Mouse (Mus musculus) gastrocnemius, adult 2 months (tissue): ENCODE measurements around the gene Gcc2. TPM values are rescaled to one million over a fixed set of nuclear protein-coding genes. Genes with fewer than 3 reads are reported as not detected.

Experiments used
- DNase-seq: peaks from one replicate; pipeline ENCODE4 v3.0.0; 2022
- H3K27ac ChIP-seq: fragments of 200-600 bp; 2 replicates; pipeline ENCODE4 v1.8.1; 2022; ENCODE audit warnings: mild to moderate bottlenecking
- H3K4me3 ChIP-seq: fragments of 200-600 bp; 2 replicates; pipeline ENCODE4 v1.8.1; 2022; ENCODE audit warnings: mild to moderate bottlenecking, moderate library complexity
- CTCF ChIP-seq: fragments of 200-600 bp; IDR thresholded peaks from 2 replicates; pipeline ENCODE4 v1.8.1; 2022; ENCODE audit warnings: antibody characterized with exemption, mild to moderate bottlenecking, moderate library complexity
- intact Hi-C: fragments of 180-260 bp; cut with DNase I; formaldehyde crosslinking; loops from one replicate; pipeline ENCODE4 v1.15.1; 2025
- total RNA-seq, 2 experiments: library from RNA; stranded (reverse); gene quantifications; 2 replicates each; pipeline ENCODE4 v1.2.3; 2021

Gcc2 gene
- total RNA-seq, 2 experiments from 2014 or later: 21.0 to 24.5 TPM

DNA sequence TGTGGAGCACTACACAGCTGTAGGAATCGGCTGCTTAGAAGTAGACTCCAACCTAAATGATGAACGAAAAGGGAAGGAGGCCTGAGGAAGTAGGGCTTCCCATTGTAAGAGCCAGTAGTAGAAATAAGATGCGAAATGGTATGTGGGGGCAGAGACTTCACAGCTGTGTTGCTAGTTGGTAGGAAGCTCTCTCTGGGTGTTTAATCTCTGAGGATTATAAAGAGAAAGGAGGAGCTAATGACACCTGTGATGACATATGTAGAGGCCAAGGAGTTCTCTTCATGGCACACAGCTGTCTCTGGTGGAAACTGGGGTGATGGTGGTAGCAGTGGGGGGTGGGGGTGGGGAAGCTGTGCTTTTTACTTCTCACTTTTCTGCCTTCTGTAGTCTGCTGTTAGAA lies 95.3 kb downstream of the Gcc2 start:
- Histone ChIP-seq H3K4me3 (no peak overlapping the region), H3K27ac (no peak overlapping the region)
- no peak for DNase-seq
- no peak for TF ChIP-seq CTCF
- intact Hi-C loops: no loop called here

DNA sequence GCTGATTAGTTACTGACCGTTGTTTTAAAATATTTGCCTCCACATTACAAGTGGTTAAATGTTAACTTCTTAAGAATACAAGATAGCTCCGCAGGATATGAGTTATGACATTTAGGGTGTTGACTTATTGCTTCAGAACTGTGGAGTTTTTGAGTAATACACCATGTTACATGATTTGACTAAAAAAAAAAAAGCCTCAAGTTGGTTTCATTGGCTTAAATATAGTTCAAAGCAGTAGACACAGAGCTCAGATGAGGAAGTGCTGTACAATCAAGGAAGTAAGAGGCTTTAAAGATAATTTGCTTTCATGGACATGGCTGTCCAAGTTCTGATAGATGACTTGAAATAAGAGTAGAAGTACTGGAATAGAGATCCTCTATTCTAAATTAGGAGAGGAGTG lies 96.4 kb downstream of the Gcc2 start:
- intact Hi-C loops: no loop called here

DNA sequence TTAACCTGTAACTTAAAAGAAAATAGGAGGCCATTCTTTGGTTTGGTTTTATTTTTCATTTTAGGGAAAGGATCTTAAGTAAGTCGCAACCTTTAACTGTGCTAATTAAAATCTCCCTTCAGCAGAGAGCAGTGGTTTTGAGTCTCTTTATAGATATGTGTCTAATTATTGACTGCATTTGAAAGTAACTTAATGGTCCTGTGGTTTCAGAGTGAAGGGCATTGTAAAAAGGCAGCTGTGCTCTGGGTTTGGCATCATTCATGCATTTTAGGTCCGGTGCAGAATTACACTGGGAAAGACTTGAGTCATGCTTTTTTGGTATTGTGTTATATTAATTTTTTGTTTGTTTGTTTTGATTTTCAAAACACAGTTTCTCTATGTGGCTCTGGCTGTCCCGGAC lies 97.1 kb downstream of the Gcc2 start:
- no peak overlapping the region for H3K27ac ChIP-seq

More for the DNA sequence above, 96.4 kb downstream of the Gcc2 start:
- no peak for TF ChIP-seq CTCF
- DNase-seq: no peak
- peak overlapping the region; percentile 13; the same call in 1 of the 2 replicates for H3K27ac ChIP-seq
- H3K4me3 ChIP-seq: no peak overlapping the region

DNA sequence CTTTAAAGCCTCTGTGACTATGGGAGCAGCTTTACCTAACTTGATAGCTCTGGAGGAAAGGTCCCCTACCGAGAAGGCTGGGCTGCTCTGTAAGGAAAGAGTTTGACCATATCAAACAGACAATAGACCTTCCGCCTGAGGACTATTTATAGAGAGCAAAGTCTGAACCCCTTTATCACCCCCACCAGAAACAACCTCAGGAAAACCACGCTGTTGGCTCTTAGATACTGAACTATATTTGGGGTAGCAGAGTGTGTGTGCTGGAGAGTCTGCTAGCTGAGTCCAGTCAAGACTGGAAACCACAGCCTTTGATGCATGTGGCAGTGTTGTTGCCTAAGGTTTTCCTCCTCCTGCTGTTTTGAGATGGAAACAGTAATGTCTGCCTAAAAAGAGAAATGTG lies 99.3 kb downstream of the Gcc2 start:
- no peak for TF ChIP-seq CTCF
- intact Hi-C loops: no loop called here
- Histone ChIP-seq H3K4me3 (no peak overlapping the region), H3K27ac (no peak overlapping the region)
- no peak for DNase-seq

More for the DNA sequence above, 97.1 kb downstream of the Gcc2 start:
- TF ChIP-seq CTCF: no peak
- intact Hi-C loops: no loop called here
- no peak for DNase-seq
- no peak overlapping the region for H3K4me3 ChIP-seq

Other genes starting within 250 kb of the Gcc2 start
- not detected for gene AW822073, start 30.6 kb upstream of the Gcc2 start, total RNA-seq
- not detected for gene Duxf3, start 22.8 kb upstream of the Gcc2 start, total RNA-seq
- gene Gm4981, start 18.8 kb upstream of the Gcc2 start, total RNA-seq: not detected
- 10 to 100 TPM; 36.1 to 54.7 TPM for gene Lims1, start 68.0 kb downstream of the Gcc2 start, total RNA-seq
- gene Ranbp2, start 191.4 kb downstream of the Gcc2 start, total RNA-seq: 10 to 100 TPM; 48.5 to 48.9 TPM
- gene Ccdc138, start 242.5 kb downstream of the Gcc2 start, total RNA-seq: under 1 TPM; 0.18 to 0.20 TPM